Mouse (Mus musculus): ENCODE data around the gene Tnfsf14. TPM values are rescaled to one million over a fixed set of nuclear protein-coding genes. Genes with fewer than 3 reads are reported as not detected.

The Tnfsf14 gene
- polyA plus RNA-seq (2012; rRNA removed) = not detected in 2 replicates

DNA sequence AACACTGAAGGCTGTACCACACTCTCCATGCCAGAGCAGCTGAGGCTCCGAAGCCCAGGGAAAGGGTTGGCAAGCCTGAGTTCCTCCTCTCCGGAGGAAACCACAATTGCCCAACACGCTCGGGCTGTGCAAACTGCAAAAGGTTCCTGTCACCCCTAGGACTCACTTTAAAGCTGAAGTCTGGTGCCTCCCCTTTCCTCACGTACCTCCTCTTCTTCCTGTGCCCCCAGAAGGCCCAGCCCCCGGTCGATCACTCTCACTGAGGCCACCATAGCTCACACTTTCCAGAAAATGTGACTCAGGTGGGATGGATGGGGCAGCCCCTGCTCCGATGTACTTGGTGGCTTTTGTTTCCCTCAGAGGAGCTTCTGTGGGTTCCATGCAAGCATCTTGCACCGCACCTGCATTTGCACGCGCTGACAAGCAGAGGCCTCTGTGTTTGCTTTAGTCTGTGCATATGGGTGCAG is at the start of gene Tnfsf14:
Tnfsf14 (minus strand) TSS at position 137 of the 467 bp plus-strand sequence.
- TF ChIP-seq POLR2A (IDR thresholded peaks at IDR 0.05; ENCODE audit: control insufficient read depth, low read depth, low read length) (no peak), CTCF (IDR thresholded peaks at IDR 0.05; ENCODE audit: control insufficient read depth, insufficient read depth, insufficient replicate concordance, low read depth, low read length) (no peak)
- no peaks in the 10 kb centered on the region for H3K36me3 ChIP-seq (ENCODE audit: control insufficient read depth, insufficient read depth, low read length)
- peaks cover 6% of the 10 kb centered on the region for H3K4me1 ChIP-seq (ENCODE audit: control insufficient read depth, insufficient read depth, low read length)
- H3K27ac ChIP-seq (ENCODE audit: control insufficient read depth, insufficient read depth, low read depth, low read length) = no peak within 1 kb of the TSS
- no peak within 1 kb of the TSS for H3K4me3 ChIP-seq (ENCODE audit: control insufficient read depth, low read depth, low read length)
- no peaks in the 10 kb centered on the region for H3K27me3 ChIP-seq (ENCODE audit: control insufficient read depth, insufficient read depth, low read length)

DNA sequence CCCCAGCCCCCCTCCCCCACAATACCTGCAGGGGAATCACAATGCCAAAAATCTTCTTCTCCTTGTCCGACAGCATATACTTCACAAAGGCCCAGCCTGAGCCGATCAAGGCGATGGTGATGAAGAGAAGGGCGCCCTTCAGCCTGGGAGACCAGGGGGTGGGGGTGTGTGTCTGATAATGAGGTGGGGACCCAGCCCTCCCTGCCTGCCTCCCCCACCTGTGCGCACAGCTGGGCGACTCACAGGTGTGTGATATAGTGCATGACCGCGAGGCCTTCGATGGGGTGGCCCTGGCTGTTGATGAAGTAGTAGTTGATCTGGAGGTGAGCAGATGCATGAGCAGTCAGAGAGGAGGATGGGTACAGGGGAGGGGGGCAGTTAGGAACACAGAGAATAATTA is 43.2 kb upstream of the Tnfsf14 start:
- Histone ChIP-seq H3K4me3 (ENCODE audit: control insufficient read depth, low read depth, low read length) (no peak overlapping the region), H3K27me3 (ENCODE audit: control insufficient read depth, insufficient read depth, low read length) (no peaks in the 10 kb centered on the region), H3K36me3 (ENCODE audit: control insufficient read depth, insufficient read depth, low read length) (no peaks in the 10 kb centered on the region; the same call in 1 of the 2 replicates), H3K27ac (ENCODE audit: control insufficient read depth, insufficient read depth, low read depth, low read length) (no peak overlapping the region), H3K4me1 (ENCODE audit: control insufficient read depth, insufficient read depth, low read length) (no peaks in the 10 kb centered on the region)
- TF ChIP-seq POLR2A (IDR thresholded peaks at IDR 0.05; ENCODE audit: control insufficient read depth, low read depth, low read length) = no peak
- TF ChIP-seq CTCF (IDR thresholded peaks at IDR 0.05; ENCODE audit: control insufficient read depth, insufficient read depth, insufficient replicate concordance, low read depth, low read length) = no peak

DNA sequence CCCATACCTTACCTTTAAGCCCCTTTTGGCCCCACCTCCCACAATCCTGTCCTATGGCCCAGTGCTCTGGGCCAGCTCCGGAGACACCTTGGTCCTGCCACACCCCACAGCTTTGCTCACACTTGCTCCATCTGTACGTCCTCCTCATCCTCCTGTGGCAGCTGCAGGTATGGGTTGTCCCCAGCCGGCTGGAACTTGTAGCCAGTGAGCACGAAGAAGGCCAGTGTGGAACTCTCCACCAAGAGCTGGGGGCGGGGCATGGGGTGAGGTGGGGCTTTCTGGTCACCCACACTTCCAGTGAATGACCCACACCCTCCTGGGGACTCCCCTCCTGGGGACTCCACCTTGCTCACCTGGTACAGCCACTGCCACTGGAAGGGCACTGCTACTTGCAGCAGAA is 41.8 kb upstream of the Tnfsf14 start:
- H3K4me1 ChIP-seq (ENCODE audit: control insufficient read depth, insufficient read depth, low read length) = no peaks in the 10 kb centered on the region
- H3K27me3 ChIP-seq (ENCODE audit: control insufficient read depth, insufficient read depth, low read length) = no peaks in the 10 kb centered on the region
- no peaks in the 10 kb centered on the region; the same call in 1 of the 2 replicates for H3K36me3 ChIP-seq (ENCODE audit: control insufficient read depth, insufficient read depth, low read length)
- no peak overlapping the region for H3K27ac ChIP-seq (ENCODE audit: control insufficient read depth, insufficient read depth, low read depth, low read length)
- TF ChIP-seq CTCF (IDR thresholded peaks at IDR 0.05; ENCODE audit: control insufficient read depth, insufficient read depth, insufficient replicate concordance, low read depth, low read length) (no peak), POLR2A (IDR thresholded peaks at IDR 0.05; ENCODE audit: control insufficient read depth, low read depth, low read length) (no peak)
- no peak overlapping the region for H3K4me3 ChIP-seq (ENCODE audit: control insufficient read depth, low read depth, low read length)

DNA sequence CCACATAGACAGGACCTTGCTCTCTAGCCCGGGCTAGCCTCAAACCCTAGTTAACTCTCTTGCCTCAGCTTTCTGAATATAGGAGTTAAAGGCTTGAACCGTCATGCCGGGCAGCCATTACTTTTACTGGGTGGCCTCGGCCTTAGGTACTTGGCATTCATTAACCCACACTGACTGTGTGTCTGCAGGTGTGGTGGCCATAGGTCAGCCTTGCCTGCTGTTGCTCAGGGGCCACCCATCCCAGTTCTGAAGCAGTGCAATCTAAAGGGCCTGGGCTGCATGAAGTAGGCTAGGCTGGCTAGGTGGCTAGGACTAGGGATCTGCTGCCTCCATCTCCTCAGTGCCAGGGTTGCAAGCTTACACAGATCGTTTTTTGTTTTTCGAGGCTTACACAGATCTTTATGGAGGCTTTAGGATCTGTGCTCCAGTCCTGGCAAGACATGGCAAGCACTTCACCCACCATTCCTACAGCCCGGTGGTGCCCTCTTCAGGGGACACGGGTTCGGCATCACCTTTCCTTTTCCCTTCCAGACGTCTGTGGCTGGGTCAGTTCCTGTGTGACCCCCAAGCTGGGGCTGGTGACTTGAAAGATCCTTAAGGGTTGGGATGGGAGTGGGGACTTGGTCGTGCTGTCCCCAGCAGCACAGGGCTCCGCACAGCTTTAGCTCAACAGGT is 40.4 kb upstream of the Tnfsf14 start:
- no peaks in the 10 kb centered on the region; the same call in 1 of the 2 replicates for H3K36me3 ChIP-seq (ENCODE audit: control insufficient read depth, insufficient read depth, low read length)
- no peaks in the 10 kb centered on the region; the same call in 1 of the 2 replicates for H3K4me1 ChIP-seq (ENCODE audit: control insufficient read depth, insufficient read depth, low read length)
- no peak overlapping the region for H3K27ac ChIP-seq (ENCODE audit: control insufficient read depth, insufficient read depth, low read depth, low read length)
- TF ChIP-seq CTCF (IDR thresholded peaks at IDR 0.05; ENCODE audit: control insufficient read depth, insufficient read depth, insufficient replicate concordance, low read depth, low read length) (no peak), POLR2A (IDR thresholded peaks at IDR 0.05; ENCODE audit: control insufficient read depth, low read depth, low read length) (no peak)
- H3K27me3 ChIP-seq (ENCODE audit: control insufficient read depth, insufficient read depth, low read length) = no peaks in the 10 kb centered on the region
- H3K4me3 ChIP-seq (ENCODE audit: control insufficient read depth, low read depth, low read length) = no peak overlapping the region

DNA sequence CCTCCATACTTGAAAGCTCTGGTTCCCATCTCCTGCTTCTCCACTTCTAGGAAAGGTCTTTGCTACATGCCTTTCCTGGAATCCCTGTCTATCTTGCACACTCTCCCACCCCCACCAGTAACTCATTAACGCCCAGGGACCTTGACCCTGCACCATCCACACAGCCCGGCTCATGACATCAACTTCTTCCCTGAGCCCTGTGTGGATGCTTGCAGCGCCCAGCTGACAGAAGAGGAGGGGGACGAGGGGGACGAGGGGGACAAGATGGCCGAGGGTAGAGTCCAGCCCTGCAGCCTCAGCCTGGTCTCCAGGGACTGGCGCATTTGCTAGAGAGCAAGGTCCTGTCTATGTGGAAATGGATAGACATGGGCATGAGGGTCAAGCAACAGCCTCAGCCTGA is 39.1 kb upstream of the Tnfsf14 start:
- Histone ChIP-seq H3K36me3 (ENCODE audit: control insufficient read depth, insufficient read depth, low read length) (no peaks in the 10 kb centered on the region; the same call in 1 of the 2 replicates), H3K4me1 (ENCODE audit: control insufficient read depth, insufficient read depth, low read length) (no peaks in the 10 kb centered on the region; the same call in 1 of the 2 replicates), H3K27ac (ENCODE audit: control insufficient read depth, insufficient read depth, low read depth, low read length) (no peak overlapping the region), H3K4me3 (ENCODE audit: control insufficient read depth, low read depth, low read length) (no peak overlapping the region), H3K27me3 (ENCODE audit: control insufficient read depth, insufficient read depth, low read length) (no peaks in the 10 kb centered on the region)
- no peak for TF ChIP-seq POLR2A (IDR thresholded peaks at IDR 0.05; ENCODE audit: control insufficient read depth, low read depth, low read length)
- no peak for TF ChIP-seq CTCF (IDR thresholded peaks at IDR 0.05; ENCODE audit: control insufficient read depth, insufficient read depth, insufficient replicate concordance, low read depth, low read length)

DNA sequence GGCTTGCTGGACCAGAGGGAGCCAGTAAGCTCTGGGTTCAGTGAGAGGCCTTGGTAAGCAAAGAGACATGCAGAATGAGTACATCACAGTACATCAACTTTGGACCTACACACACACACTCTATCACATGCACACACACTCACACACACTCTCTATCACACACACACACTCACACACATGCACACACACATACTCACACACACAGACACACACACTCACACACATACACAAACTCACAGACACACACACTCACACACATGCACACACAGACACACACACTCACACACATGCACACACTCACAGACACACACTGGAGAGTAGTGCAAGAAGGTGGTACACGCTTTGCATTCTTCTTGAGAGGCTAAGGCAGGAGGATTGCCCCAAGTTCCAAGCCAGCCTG is 38.2 kb upstream of the Tnfsf14 start:
- Histone ChIP-seq H3K27ac (ENCODE audit: control insufficient read depth, insufficient read depth, low read depth, low read length) (no peak overlapping the region), H3K4me1 (ENCODE audit: control insufficient read depth, insufficient read depth, low read length) (no peaks in the 10 kb centered on the region; the same call in 1 of the 2 replicates), H3K4me3 (ENCODE audit: control insufficient read depth, low read depth, low read length) (no peak overlapping the region), H3K27me3 (ENCODE audit: control insufficient read depth, insufficient read depth, low read length) (no peaks in the 10 kb centered on the region), H3K36me3 (ENCODE audit: control insufficient read depth, insufficient read depth, low read length) (no peaks in the 10 kb centered on the region; the same call in 1 of the 2 replicates)
- TF ChIP-seq POLR2A (IDR thresholded peaks at IDR 0.05; ENCODE audit: control insufficient read depth, low read depth, low read length) (no peak), CTCF (IDR thresholded peaks at IDR 0.05; ENCODE audit: control insufficient read depth, insufficient read depth, insufficient replicate concordance, low read depth, low read length) (no peak)

DNA sequence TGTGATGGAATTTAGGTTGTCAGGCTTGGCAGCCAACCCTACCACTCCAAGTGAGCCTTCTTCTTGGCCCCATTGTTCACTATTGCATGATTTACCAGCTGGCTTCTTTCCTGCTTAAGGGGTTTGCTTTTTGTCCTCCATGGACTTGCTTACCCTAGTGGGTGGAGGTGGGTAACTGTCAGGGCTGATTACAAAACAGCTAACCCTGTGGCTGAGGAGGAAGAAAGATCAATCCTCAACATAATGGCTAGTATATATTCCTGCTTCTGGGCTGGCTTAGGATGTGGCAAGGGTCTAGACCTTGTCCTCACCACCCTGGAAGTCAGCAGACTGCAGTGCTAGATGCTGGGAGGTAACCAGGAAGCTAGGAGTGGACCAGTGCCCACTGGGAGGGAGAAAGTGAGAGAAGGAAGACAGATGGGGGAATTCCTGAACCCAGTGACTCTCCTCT is 37.4 kb upstream of the Tnfsf14 start:
- no peak overlapping the region for H3K27ac ChIP-seq (ENCODE audit: control insufficient read depth, insufficient read depth, low read depth, low read length)
- H3K27me3 ChIP-seq (ENCODE audit: control insufficient read depth, insufficient read depth, low read length) = no peaks in the 10 kb centered on the region
- no peaks in the 10 kb centered on the region; the same call in 1 of the 2 replicates for H3K4me1 ChIP-seq (ENCODE audit: control insufficient read depth, insufficient read depth, low read length)
- no peaks in the 10 kb centered on the region for H3K36me3 ChIP-seq (ENCODE audit: control insufficient read depth, insufficient read depth, low read length)
- H3K4me3 ChIP-seq (ENCODE audit: control insufficient read depth, low read depth, low read length) = no peak overlapping the region
- TF ChIP-seq CTCF (IDR thresholded peaks at IDR 0.05; ENCODE audit: control insufficient read depth, insufficient read depth, insufficient replicate concordance, low read depth, low read length) (no peak), POLR2A (IDR thresholded peaks at IDR 0.05; ENCODE audit: control insufficient read depth, low read depth, low read length) (no peak)
